Mouse (Mus musculus) neural tube, embryonic 12.5 days (tissue): ENCODE results near the gene Cacna1c. TPM values are rescaled to one million over a fixed set of nuclear protein-coding genes. Genes with fewer than 3 reads are reported as not detected.

Source experiments
- ATAC-seq: fragments of 200-750 bp; cut with Nextera tagmentation; 2 replicates; pipeline ENCODE4 v1.8.0; 2017; ENCODE audit warnings: low read depth, mild to moderate bottlenecking, moderate TSS enrichment, moderate library complexity; ENCODE audit not compliant: low FRiP score
- H3K27ac ChIP-seq: fragments of 300-500 bp; sonication (generic); 2 replicates; pipeline ENCODE4 v1.5.1; 2016
- H3K27me3 ChIP-seq: fragments of 300-500 bp; sonication (generic); replicated peaks from 2 replicates; pipeline ENCODE4 v1.6.1; 2016; ENCODE audit warnings: mild to moderate bottlenecking
- H3K36me3 ChIP-seq: fragments of 300-500 bp; sonication (generic); 2 replicates; pipeline ENCODE4 v1.6.1; 2016; ENCODE audit warnings: mild to moderate bottlenecking
- H3K4me1 ChIP-seq: fragments of 300-500 bp; sonication (generic); 2 replicates; pipeline ENCODE4 v1.6.1; 2016
- H3K4me2 ChIP-seq: fragments of 300-500 bp; sonication (generic); replicated peaks from 2 replicates; pipeline ENCODE4 v1.6.1; 2016; ENCODE audit warnings: mild to moderate bottlenecking
- H3K4me3 ChIP-seq: fragments of 300-500 bp; sonication (generic); 2 replicates; pipeline ENCODE4 v1.5.1; 2016
- H3K9ac ChIP-seq: fragments of 300-500 bp; sonication (generic); 2 replicates; pipeline ENCODE4 v1.6.1; 2016; ENCODE audit warnings: mild to moderate bottlenecking
- H3K9me3 ChIP-seq: fragments of 300-500 bp; sonication (generic); 2 replicates; pipeline ENCODE4 v1.6.1; 2016; ENCODE audit warnings: mild to moderate bottlenecking
- WGBS: fragments of 180-500 bp; shearing (Covaris S2); methylation state at CpG from one replicate; pipeline ENCODE4 v1.1.7; 2016; 5-methylcytosine and 5-hydroxymethylcytosine counted together
- polyA plus RNA-seq: library from polyadenylated mRNA; unstranded; fragments of >200 nt; fragmentation: Nextera tagmentation; extraction: Ambion mirVana; gene quantifications from 2 replicates; pipeline ENCODE4 v1.2.1, GENCODE M21; 2016

Cacna1c gene
- polyA plus RNA-seq, 1 experiment from 2014 or later, result 5.9 TPM

GRCm38 (mm10) chr6:119009526-119009925 lies 186.7 kb downstream of the Cacna1c start:
- Histone ChIP-seq H3K9ac (no peak overlapping the region), H3K27ac (no peak overlapping the region), H3K36me3 (no peaks in the 10 kb centered on the region), H3K4me1 (peaks cover 8% of the 10 kb centered on the region), H3K4me3 (no peak overlapping the region), H3K4me2 (no peak overlapping the region), H3K27me3 (no peaks in the 10 kb centered on the region), H3K9me3 (no peaks in the 10 kb centered on the region)
- ATAC-seq, result no peak
- WGBS, result 86% methylated on average over 7 of the region's 7 CpGs

- Histone ChIP-seq H3K4me2 (no peak overlapping the region), H3K27ac (no peak overlapping the region), H3K9ac (no peak overlapping the region), H3K9me3 (no peaks in the 10 kb centered on the region), H3K4me1 (peaks cover 8% of the 10 kb centered on the region), H3K27me3 (no peaks in the 10 kb centered on the region), H3K36me3 (no peaks in the 10 kb centered on the region), H3K4me3 (no peak overlapping the region)
- WGBS, result 50% methylated on average over 7 of the region's 7 CpGs
- no peak for ATAC-seq
Measured at GRCm38 (mm10) chr6:119008638-119009166, 187.5 kb downstream of the Cacna1c start.

DNA sequence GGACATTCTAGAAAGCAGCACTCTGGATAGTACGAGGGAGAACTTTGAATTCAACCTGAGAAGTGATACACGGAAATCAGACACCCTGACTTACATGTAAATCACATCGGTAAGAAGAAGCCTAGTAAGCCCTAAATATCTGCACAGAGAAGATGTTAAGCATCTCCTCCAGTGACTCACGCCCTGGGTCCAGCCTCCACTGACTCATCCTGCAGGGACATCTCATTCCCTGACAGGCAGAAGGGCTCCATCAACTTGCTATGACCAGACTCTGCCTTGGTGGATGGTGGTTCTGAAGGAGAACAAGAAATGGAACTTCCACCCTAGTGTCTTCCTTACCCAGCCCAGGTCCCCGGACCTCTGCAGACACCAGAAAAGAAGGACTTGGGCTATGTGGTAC lies 191.6 kb downstream of the Cacna1c start:
- Histone ChIP-seq H3K36me3 (no peaks in the 10 kb centered on the region), H3K4me3 (no peak overlapping the region), H3K27ac (no peak overlapping the region), H3K27me3 (no peaks in the 10 kb centered on the region), H3K9ac (no peak overlapping the region), H3K9me3 (no peaks in the 10 kb centered on the region), H3K4me2 (no peak overlapping the region), H3K4me1 (peaks cover 8% of the 10 kb centered on the region)
- WGBS, result 92% methylated on average over 5 of the region's 5 CpGs
- ATAC-seq, result no peak

DNA sequence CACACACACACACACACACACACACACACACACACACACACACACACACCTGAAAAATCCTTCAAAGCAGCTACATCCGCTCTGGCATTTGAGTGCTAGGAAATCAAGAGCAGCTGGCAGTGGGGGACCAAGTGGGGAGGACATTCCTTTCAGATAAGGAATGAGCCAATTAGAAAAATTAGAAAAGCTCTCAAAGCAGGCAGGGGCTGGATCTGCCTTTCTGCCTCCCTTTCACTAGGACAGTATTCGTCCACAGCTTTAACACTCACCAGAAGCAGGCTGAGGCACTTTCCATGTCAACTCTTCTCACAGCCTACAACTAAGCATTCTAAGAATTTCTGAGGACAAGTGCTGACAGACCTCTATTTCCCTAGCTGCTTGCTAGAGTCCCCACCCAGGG lies 194.8 kb downstream of the Cacna1c start:
- Histone ChIP-seq H3K4me1 (no peaks in the 10 kb centered on the region), H3K9me3 (no peaks in the 10 kb centered on the region), H3K9ac (no peak overlapping the region), H3K36me3 (no peaks in the 10 kb centered on the region), H3K4me2 (no peak overlapping the region), H3K4me3 (no peak overlapping the region), H3K27me3 (no peaks in the 10 kb centered on the region), H3K27ac (no peak overlapping the region; the same call in 1 of the 2 replicates)
- ATAC-seq, result no peak
- 78% methylated on average over 2 of the region's 2 CpGs for WGBS

DNA sequence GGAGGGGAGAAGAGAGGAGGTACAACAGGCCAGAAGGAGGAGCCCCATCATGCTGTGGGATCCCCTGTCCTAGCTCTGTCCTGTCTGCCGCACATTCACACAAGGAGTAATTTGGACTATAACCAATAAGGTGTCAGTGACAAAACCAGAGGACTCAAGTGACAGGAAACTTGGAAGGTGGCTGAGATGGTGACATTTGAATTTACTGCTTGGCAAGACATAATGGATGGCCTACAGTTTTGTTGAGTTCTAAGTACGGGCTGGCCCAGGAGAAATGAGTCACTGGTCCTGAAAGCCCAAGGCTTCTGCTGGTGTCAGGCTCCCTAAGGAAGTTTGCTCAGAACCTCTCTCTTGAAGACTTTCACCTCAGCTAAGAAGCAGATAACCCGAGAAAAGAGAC lies 196.0 kb downstream of the Cacna1c start:
- Histone ChIP-seq H3K9ac (no peak overlapping the region), H3K4me3 (no peak overlapping the region), H3K9me3 (no peaks in the 10 kb centered on the region), H3K27ac (no peak overlapping the region), H3K4me2 (no peak overlapping the region), H3K36me3 (no peaks in the 10 kb centered on the region), H3K4me1 (no peaks in the 10 kb centered on the region), H3K27me3 (no peaks in the 10 kb centered on the region)
- 63% methylated on average over 3 of the region's 3 CpGs for WGBS
- no peak for ATAC-seq

- 88% methylated on average over 2 of the region's 2 CpGs for WGBS
Measured at GRCm38 (mm10) chr6:118999329-118999875, 196.8 kb downstream of the Cacna1c start.

GRCm38 (mm10) chr6:118997397-118997796 lies 198.8 kb downstream of the Cacna1c start:
- Histone ChIP-seq H3K4me2 (no peak overlapping the region), H3K27ac (no peak overlapping the region), H3K36me3 (no peaks in the 10 kb centered on the region), H3K4me3 (no peak overlapping the region), H3K9me3 (no peaks in the 10 kb centered on the region), H3K27me3 (no peaks in the 10 kb centered on the region), H3K9ac (no peak overlapping the region), H3K4me1 (no peaks in the 10 kb centered on the region)
- ATAC-seq, result no peak
- 91% methylated on average over 4 of the region's 4 CpGs for WGBS

More at GRCm38 (mm10) chr6:118999329-118999875, 196.8 kb downstream of the Cacna1c start:
- Histone ChIP-seq H3K27me3 (no peaks in the 10 kb centered on the region), H3K4me2 (no peak overlapping the region), H3K4me1 (no peaks in the 10 kb centered on the region), H3K4me3 (no peak overlapping the region), H3K27ac (no peak overlapping the region), H3K9ac (no peak overlapping the region), H3K9me3 (no peaks in the 10 kb centered on the region), H3K36me3 (no peaks in the 10 kb centered on the region)
- ATAC-seq, result no peak

- WGBS, result 88% methylated on average over 9 of the region's 9 CpGs
- Histone ChIP-seq H3K27me3 (no peaks in the 10 kb centered on the region), H3K27ac (no peak overlapping the region), H3K4me3 (no peak overlapping the region), H3K9ac (no peak overlapping the region), H3K4me2 (no peak overlapping the region), H3K4me1 (no peaks in the 10 kb centered on the region), H3K36me3 (no peaks in the 10 kb centered on the region), H3K9me3 (no peaks in the 10 kb centered on the region)
- no peak for ATAC-seq
Measured at GRCm38 (mm10) chr6:118994272-118995061, 201.8 kb downstream of the Cacna1c start.

DNA sequence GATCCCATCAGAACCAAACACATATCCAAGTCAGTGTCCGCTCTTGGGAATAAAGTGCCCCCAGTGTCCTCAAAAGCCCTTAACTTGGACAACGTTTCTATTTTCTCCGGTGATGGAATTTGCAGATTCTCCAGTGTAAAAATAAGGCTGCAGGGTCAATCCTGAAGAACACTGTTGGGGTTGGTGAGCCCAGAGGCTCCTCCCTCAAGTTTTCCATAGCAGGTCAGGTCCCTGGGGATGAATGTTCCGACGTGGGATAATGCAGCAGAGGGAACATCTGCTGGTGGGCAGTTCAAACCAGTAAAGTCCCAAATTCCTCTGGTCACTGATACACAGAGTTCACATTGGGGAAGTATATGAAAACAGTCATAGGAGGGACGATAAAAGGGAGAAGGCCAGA lies 203.8 kb downstream of the Cacna1c start:
- Histone ChIP-seq H3K4me3 (no peak overlapping the region), H3K9me3 (no peaks in the 10 kb centered on the region), H3K27ac (no peak overlapping the region), H3K4me2 (no peak overlapping the region), H3K4me1 (no peaks in the 10 kb centered on the region), H3K36me3 (no peaks in the 10 kb centered on the region), H3K27me3 (no peaks in the 10 kb centered on the region), H3K9ac (no peak overlapping the region)
- 82% methylated on average over 6 of the region's 6 CpGs for WGBS
- no peak for ATAC-seq

GRCm38 (mm10) chr6:118989999-118990776 lies 206.0 kb downstream of the Cacna1c start:
- H3K27ac ChIP-seq, result no peak overlapping the region
- 58% methylated on average over 9 of the region's 9 CpGs for WGBS
- no peaks in the 10 kb centered on the region for H3K4me1 ChIP-seq
- H3K9ac ChIP-seq, result no peak overlapping the region
- no peak overlapping the region for H3K4me3 ChIP-seq
- H3K4me2 ChIP-seq, result no peak overlapping the region
- no peaks in the 10 kb centered on the region for H3K36me3 ChIP-seq
- ATAC-seq, result no peak
- H3K27me3 ChIP-seq, result no peaks in the 10 kb centered on the region
- no peaks in the 10 kb centered on the region for H3K9me3 ChIP-seq

GRCm38 (mm10) chr6:118984181-118984901 lies 211.9 kb downstream of the Cacna1c start:
- ATAC-seq, result no peak
- Histone ChIP-seq H3K4me1 (no peaks in the 10 kb centered on the region), H3K9ac (no peak overlapping the region), H3K27ac (no peak overlapping the region), H3K9me3 (no peaks in the 10 kb centered on the region), H3K4me3 (no peak overlapping the region), H3K36me3 (no peaks in the 10 kb centered on the region), H3K4me2 (no peak overlapping the region), H3K27me3 (no peaks in the 10 kb centered on the region)
- WGBS, result 77% methylated on average over 11 of the region's 11 CpGs
